Mouse (Mus musculus) adrenal gland, postnatal 25 days (tissue): ENCODE results near the gene Psenen. TPM values are rescaled to one million over a fixed set of nuclear protein-coding genes. Genes with fewer than 3 reads are reported as not detected.

ENCODE experiments used
- DNase-seq: peaks from one replicate; pipeline ENCODE4 v3.0.0; 2021; ENCODE audit warnings: mixed read lengths
- long read RNA-seq: library from polyadenylated mRNA; stranded (forward); transcript quantifications from one replicate; pipeline ENCODE4 v2.0.0, GENCODE M21; 2021
- total RNA-seq: library from RNA; stranded (reverse); gene quantifications from 2 replicates; pipeline ENCODE4 v1.2.3, GENCODE M21; 2021

The Psenen gene
- 148 and 160 TPM in 2 replicates for total RNA-seq
- long read RNA-seq, transcript Psenen-201 (4 exons, 708 nt): major isoform, 34 of 44 reads
- long read RNA-seq, transcript Psenen-203 (3 exons, 669 nt): minor isoform, 5 of 44 reads
- long read RNA-seq, partial matches to known transcripts: 1 of 44 reads
- long read RNA-seq, other reads (novel, unspliced or antisense): 3 of 44 reads

DNA sequence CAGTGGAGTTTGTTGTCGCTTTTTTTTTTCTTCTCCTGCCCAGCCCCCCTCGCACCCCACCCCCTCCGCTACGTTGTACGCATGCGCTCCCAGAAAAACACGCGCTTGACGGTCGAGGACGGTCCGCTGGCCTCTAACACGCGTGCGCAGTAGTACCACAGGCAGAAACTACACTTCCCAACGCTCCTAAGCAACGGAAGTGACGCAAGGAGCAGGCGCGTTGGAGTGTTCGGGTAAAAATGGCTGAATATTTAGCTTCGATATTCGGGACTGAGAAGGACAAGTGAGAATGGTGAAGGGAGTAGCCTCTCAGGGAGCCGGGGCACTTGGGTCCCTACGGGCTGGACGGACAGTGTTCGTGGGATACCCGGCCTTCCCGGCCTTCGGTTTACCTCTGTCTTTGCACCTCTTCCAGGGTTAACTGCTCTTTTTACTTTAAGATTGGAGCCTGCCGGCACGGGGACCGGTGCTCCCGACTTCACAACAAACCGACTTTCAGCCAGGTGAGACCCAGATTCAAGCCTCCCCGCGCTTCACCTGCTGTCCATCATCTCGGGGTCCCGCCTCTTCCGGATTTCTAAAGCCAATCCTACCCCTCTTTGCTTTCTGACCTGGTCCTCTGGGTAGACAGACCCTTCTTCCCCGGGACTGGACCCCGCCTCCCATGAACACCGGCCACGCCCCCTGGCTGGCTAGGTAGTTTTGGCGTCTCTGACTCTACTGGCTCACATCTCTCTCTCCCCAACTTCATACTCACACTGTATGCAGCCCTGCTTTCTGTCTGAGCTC lies at the start of gene Psenen, which contains the start of the genes U2af1l4 and Gm49396:
Psenen (minus strand) TSS at position 511 of the 789 bp plus-strand sequence.
U2af1l4 (plus strand) TSS at position 185 of the 789 bp plus-strand sequence.
Gm49396 (plus strand) TSS at position 228 of the 789 bp plus-strand sequence.
- DNase-seq: peak; percentile 96

DNA sequence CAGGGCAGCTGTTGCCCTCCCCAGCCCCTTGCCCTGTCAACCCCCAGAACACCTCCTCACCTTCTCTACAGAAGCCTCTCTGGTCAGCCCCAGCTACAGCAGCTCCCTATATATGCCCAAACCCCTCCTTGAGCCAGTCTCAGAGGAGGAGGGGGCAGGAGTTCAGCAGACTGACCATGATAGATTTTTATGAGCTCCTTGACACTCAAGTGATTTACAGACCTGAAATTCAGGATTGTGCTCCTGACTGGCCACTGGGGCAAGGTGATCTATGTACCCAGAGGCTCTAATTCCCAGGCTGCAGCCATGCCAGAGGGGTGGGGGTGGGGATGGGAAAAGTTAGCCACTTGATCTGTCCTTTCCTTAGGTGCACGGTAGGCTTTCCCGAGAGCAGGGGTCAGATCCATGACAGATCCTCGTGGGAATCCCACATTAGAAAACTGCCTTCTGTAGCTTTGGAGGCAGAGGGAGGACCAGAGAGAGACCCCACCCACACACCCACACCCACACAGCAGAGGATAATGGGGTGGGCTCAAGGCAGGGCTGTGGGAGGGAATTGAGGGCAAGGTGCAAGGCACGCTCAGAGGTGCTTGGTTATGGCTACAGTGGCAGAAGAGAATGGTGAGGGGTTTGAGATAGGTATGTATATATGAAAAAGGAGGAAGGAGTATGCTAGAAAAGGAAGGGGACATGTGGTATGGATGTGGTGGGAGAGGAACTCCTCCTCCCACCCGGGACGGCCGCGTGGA lies 49.4 kb upstream of the Psenen start, which contains the start of gene Upk1a:
Upk1a (minus strand) TSS at position 194 of the 749 bp plus-strand sequence.
- no peak for DNase-seq

DNA sequence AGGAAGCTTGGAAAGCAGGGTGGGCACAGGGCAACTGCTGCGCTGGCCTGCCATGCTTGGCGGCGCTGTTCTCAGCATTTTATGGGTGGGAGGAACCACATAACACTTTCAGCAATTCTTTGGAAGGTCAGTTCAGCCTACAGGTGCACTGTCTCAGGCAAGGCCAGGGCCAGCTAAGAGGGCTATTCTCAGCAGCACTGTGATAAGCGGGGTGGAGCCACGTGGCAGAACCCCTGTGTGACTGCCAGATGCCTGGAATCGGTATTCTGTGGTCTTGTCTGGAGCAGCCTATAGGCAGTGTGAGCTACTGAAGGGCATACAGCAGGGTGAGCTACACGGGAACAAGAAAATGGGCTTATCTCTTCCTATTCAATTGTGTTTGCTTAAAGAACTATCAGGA lies 46.6 kb upstream of the Psenen start:
- no peak for DNase-seq

DNA sequence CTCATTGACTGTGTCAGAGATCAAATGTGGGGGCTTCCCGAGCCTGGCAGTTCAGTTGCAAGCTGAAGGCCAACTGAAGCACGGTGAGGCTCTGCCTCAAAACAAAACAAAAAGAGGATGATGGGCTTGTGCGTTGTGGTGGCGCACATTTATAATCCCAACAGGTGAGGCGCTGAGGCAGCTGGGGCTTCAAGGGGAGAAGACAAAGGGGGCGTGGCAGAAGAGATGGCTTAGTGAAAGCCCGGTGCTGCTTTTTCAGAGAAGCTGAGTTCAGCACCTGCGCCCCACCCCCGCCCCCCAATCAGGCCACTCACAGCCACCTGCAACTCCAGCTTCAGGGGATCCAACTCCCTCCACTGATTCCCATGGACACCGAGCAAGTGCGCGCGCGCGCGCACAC lies 45.0 kb upstream of the Psenen start:
- no peak for DNase-seq

DNA sequence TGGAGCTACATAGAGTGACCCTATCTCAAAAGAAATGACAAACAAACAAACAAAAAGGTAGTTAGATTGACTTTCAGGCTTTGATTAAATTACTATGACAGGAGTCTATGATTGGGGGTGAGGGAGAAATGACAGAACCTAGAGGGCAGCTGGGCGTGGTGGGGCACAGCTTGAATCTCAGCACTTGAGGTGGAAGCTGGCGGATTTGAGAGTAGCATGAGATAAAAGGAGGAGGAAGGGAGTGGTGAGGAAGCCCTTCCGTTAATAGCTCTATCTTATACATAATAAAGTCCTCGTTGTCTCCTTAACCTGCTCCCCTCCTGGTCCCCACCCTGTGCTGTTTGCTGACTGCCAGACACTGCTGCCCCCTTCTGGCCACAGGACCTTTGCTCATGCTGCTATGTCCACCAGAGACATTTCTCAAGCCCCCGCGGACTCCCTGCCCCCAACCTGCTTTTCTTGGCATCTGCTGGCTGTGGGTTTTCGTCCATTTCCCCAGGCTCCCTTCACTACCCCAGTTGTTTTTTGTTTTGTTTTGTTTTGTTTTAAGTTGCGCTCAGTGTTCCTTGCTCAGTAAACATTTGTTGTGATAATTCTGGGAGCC lies 44.4 kb upstream of the Psenen start:
- peak; percentile 62 for DNase-seq

DNA sequence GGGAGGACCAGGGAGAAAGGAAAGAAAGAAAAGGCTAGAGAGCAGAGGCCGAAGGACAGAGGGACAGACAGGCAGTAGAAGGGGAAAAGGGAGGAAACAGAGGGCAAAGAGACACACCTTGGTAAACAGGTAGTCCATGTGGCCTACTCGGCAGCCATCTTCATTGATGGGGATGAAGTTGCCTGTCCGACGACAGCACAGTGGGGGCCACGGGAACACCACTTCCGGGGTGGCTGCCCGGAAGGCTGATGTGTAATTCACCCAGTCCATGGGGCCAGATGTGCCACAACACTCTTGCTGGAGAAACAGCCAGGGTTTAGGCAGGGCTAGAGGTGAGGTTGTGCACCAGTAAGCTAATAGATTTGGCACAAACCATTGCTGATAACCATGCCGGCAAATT lies 41.5 kb upstream of the Psenen start:
- DNase-seq: no peak

DNA sequence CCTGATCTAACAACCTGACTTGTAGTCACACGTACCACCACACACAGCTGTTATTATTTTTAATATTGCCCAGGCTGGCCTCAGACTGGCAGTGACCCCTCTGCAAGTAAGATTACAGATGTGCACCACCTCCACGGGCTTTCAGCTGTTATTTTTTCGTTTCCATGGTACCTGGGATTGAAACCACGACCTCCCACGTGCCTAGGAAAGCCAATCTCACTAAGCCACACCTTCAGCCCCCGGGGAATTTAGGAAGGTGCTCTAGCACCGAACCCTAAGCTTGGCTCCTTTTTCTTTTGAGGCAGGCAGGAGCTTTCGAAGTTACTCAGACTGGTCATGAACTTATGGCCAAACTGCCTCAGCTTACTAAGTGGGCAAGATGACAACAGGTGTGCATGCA lies 41.0 kb upstream of the Psenen start:
- no peak for DNase-seq

DNA sequence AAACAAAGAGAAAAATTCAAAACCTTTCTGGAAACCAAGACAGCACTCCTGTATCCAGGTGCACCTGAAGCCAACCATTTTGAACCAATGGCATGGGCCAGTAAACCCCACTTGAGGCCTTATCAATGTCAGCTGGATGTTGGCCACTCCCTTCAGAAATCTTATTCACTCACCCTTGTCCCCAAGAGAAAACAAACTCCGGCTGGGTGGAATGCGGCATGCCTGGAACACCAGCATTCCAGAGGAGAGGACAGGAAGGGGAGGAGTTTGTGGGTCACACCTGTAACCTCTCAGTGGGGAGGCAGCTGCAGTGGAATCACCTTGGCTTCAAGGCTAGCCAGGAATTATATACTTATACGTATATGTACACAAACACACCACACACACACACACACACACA lies 39.2 kb upstream of the Psenen start:
- DNase-seq: no peak

DNA sequence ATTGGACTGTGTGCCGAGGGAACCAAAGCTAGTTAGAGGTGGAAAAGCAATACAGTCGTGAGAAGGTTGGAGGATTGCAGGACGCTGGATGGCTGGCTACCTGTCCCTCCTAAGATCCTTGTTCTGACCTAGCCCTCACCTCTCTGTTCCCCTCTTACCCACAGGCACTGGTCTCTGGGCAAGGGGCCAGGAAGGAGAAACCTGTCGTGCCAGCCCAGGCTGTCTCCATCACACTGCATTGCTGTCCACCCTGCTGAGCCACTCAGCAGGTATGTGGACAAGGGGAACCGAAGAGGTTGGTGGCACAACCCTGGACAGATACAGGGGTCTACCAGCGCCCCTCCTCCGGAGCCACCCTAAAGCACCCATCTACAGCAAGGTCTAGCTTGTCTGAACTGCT lies 37.2 kb upstream of the Psenen start:
- no peak for DNase-seq

DNA sequence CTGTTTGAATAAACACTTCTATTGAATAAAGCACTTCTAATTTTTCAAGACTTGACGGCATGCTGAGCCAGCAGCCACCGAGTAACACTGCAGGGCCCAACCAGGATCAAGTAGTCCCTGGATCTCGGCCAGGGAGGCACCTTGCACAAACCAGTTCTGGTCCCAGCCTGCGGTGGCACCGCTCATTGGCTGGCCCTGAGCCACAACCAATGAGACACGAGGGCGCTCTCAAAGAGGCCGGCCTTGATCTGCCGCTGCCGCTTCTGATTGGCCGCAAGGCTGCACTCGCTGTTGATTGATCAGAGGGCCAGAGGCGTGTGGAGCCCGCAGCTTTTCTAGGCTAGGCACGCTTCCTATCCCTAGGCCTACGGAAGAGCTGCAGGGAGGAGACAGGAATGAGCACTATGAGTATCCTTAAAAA lies 36.5 kb upstream of the Psenen start:
- DNase-seq: peak; percentile 94

DNA sequence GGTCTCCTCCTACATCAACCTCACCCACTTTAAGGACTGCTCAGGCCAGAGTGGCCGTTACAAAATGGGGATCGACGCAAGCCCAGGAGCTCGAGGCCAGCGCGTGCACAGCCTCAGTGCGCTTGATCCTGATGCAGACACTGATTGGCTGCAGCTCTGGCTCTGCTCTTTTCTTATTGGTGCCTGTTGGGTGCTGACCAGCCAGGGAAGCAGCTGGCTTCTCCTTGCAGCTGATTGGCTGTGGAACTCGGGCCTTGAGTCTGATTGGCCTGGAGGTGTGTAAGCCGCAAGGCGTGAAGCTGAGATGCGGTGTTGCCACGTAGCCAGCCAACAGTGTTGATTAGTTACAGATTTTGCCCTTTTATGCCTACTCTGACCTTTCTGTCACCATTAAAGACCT lies 35.4 kb upstream of the Psenen start, which contains the start of gene Zbtb32:
Zbtb32 (minus strand) TSS at position 124 of the 400 bp plus-strand sequence.
- no peak for DNase-seq

DNA sequence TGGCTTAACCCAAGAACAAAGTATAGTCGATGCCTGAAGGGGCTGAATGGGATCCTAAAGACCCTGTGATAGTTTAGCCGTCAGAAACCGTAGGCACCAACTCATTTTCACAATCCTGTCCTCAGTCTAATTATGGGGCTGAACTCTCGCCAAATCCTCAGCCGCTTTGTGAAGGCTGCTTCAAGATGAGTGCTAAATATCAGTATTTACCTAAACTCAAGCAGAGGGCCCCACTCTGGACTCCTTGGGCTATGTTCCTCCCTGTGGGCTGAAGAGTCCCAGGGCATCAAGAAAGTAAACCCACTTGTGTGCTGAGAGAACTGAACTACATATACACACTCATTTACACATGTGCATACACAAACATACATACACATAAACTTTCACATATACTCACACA lies 33.4 kb upstream of the Psenen start:
- no peak for DNase-seq

DNA sequence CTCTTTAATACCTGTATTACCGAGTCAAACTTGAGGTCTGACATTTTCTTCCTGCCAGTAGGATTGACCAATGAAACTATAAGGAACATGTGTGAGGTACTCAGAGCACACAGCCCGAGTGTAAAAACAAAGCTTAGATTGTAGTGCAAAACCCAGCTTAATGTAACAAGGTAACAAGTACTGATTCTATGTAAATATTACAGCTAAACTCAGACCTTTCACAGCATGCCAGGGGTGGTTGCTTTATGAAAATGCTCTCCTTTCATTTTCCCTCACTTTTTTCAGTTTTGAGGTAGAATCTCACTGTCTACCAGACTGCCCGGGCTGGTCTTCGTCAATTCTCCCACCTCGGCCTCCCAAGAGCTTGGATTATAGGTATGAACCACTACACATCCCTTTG lies 32.7 kb upstream of the Psenen start:
- no peak for DNase-seq

DNA sequence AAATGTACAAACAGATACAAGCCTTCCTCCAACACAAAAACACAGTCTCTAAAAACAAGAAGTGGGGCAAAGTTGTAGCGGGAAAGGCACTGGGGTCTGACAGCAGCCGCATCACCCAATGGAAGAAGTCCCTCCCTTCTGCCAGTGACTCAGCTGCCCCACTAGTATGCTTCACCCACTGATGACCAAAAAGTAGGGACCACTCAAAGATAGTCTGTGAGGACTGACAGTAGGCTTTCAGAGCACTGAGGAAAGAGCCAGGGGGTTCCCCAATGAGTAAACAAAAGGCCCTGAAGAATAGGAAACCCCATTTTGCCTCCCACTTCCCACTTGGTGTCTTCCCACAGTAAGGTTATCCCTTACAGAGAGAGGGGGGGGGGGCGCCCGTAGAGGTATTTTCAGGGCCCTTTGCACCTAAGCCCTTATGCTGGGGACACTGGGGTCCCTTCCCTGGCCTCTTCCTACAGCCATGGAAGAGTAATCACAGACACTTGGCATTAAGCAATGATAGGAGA lies 31.1 kb upstream of the Psenen start:
- no peak for DNase-seq

DNA sequence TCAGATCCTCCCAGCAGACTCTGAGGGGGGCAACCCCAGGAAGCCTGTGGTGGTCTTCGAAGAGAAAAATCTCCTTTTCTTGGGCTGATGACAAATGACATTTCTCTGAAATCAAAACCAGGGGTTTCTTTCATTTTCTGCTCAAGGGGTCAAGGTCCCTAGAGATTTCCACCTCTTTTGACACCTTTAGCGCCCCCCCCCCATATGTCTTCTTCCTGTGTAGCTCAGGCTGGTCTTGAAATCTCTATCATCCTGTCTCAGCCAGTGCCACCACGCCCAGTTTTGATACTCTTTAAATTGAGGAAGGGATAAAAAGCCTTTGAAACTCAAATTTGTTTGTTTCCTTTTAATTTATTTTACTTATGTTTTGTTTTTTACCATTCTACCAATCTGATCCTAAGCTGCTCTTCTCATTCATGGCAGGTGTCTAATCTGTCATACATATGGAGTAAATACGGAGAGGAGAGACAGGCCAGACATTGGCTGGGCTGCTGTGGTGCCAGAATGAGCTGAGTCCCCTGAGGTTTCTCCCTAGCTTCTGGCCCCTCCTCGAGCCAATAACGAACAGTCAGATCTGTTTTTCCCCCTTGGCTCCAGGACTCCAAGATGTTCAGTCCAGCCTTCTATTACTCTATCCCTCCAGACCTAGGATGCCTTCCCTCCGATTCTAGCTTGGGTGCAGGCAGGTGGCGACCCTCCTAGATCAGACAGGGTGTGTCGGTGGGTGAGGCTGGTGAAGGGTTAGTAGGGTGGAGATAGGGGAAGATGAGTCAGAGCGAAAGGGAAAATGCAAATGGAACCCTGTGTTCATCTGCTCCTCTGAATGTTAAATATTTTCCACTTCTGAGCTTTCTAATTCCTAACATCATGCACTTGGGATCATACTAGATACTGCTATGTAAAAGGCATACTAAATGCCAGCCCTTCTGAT lies 30.4 kb upstream of the Psenen start:
- no peak for DNase-seq

DNA sequence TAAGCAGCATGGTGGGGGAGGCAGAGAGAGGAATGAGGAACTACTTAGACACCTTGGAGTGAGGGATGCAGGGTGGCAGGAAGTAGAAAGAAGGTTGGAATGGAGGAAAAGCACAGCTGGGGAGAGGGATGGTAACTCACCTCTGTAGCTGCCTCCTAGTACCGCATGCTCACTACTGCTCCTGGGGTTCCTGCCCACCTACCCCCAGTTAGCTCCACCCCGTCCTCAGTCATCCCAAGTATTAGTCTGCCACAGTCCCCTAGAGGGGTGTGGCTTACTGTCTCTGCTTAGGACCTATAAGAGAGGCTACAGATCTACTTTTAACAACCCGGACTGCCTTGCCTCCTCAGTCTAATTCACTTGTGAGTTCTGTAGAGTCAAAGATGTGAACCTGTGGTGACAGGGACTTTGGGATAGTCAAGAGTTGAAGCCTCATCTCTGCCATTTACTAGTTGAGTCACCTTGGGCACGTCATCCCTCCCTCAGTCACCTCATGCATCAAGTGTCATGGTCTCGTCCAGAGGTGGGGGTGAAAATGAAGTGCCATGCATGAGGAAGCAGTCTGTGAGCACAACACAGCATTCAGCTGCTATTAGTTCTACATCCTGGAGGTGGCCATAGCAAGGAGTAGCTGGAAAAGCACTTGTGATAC lies 29.5 kb upstream of the Psenen start:
- no peak for DNase-seq

DNA sequence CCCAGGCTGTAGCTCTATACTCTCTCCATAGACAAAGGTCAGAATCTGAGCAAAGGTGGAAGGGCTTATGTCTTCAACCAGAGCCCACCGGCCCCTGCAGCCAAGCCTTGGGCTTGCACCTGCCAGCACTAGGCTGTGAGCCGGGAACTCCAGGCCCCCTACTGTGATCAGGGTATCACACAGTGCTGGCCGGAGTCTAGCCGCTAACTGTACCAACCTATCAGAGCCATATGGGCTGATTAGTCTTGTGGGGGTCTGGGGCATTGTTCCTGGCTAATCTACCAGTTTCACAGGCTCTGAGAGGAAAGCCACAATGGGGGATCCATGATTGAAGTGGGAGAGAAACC lies 28.2 kb upstream of the Psenen start:
- DNase-seq: no peak

DNA sequence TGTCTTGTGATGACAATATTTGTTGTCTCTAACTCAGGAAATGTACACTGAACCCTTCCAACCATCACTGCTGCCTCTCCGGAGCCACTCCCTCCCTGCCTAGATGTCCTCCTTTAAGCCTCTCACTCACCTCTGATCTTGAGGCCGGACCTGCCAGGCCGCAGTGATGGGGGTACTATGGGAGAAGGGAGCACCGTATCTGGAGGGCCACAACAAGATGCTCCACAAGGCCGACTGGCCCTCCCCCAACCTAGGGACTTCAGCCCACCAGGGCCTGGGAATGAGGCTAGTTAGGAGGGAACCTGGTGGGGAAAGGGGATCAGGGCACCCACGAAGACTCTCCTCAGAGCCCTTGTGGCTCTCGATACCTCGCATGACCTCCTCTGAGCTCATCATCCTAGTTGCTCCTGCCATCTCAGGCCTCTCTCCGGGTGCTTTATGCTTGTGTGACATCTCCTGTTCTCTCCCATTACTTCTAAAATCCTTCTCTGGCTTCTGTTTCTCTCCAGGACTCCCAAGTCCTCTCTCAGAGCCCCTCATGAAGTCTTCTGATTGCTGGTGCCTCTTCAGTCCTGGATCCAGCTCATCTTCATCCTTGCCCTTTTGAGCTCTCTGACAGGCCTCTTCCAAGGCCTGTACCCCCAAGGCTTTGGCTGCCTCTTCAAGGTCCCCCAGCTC lies 27.6 kb upstream of the Psenen start:
- DNase-seq: no peak

DNA sequence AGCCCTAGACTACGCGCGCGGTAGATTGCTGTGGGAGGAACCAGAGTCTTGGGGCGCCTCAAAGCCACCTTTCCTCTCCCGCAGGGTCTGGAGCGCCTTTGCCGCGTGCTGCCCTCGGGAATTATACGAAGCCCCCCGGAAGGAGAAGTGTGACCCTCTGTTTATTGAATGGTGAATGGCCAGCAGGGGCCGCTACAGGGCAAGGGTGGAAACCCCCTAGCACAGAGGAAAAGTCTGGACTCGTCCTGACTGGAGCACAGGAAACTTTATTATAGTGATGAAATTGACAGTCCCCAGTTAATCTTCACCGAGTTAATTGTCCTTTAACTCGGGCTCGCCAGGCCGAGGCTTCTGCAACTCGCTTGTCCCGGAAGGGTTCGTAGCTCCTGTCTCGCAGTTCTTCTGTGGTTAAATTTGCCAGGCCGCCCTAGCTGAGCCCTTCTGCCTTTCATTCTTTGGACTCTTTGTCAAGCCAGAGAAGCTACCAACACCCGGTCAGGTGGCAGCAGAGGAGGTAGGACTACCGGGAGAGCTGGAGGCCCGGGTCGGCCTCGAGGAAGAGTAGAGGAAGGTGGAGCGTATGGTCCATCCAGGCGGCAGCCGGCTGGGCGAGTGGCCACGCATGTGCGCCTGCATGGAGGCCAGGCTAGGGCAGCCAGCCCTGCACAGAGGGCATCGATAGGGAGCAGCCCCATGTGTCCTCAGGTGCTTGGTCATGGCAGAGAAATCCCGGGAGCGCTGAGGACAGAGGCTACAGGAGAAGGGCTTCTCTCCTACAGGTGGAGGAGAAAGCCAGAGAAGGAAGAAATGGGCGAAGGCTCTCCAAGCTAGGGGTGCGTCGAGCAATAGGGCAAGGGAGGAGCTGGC lies 26.2 kb upstream of the Psenen start:
- peak; percentile 86 for DNase-seq
